Mouse (Mus musculus) spleen, postnatal 4 days (tissue): ENCODE data around the gene Atp6v0e.
A peak's percentile ranks its signal among the peaks of the same experiment; 100 is the strongest.

Experiments
- DNase-seq, 2 experiments: peaks; one replicate each; pipeline ENCODE4 v3.0.0; 2022; ENCODE audit warnings: low spot score in 2 of 2

Gene Atp6v0e

GRCm38 (mm10) chr17:26662978-26663683 is at the start of gene Atp6v0e:
TSS of gene Atp6v0e (plus strand) at chr17:26663231.
- peak; percentile 94 to 99 for DNase-seq

- DNase-seq = no peak
These were observed 48.7 kb upstream of the Atp6v0e start for GRCm38 (mm10) chr17:26614286-26614685.

- no peak for DNase-seq
These were observed 48.1 kb upstream of the Atp6v0e start for GRCm38 (mm10) chr17:26614708-26615486.

DNA sequence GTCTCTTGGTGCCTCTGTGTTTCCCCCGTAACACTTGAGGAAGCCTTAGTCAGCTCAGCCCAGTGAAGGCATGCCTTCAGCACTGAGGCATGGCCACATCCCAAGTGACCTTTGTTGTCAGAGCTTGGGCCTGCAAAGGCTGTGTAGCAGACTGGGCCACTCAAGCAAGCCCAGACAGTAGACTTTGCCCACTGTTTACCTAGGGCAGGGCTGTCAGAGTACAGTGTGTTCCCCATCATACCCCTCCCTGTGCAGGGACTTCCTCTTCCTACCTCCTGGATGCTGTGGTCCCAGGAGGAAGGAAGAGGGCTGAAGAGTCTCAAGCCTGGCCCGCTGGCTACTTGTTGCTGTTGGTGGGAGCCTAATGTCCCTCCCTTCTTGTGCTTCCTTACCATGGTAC is 46.3 kb upstream of the Atp6v0e start:
- DNase-seq = no peak

GRCm38 (mm10) chr17:26618498-26618897 is 44.5 kb upstream of the Atp6v0e start:
- DNase-seq = no peak

DNA sequence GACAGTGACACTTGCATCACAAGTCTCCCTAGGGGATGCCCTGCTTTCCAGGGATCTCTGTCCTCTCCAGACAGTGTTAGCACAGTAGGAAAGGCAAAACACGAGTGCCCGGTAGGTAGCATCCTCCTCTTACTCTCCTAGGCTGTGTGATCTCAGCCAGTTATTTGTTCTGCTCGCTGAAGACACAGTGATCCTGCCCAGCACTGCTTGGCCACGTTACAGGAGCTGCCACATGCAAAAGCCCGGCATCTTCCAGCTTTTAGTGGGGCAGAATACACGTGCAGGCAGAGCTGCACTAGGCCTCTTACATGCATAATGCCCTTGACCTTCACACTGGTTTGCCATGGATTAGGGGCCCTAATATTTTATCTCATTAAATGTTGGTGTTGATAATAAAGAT is 43.5 kb upstream of the Atp6v0e start:
- DNase-seq = no peak

- DNase-seq = no peak
These were observed 42.7 kb upstream of the Atp6v0e start for GRCm38 (mm10) chr17:26620292-26620691.

- DNase-seq = no peak
These were observed 42.0 kb upstream of the Atp6v0e start for GRCm38 (mm10) chr17:26620786-26621766.

GRCm38 (mm10) chr17:26621912-26622311 is 41.1 kb upstream of the Atp6v0e start:
- DNase-seq = no peak

- no peak for DNase-seq
These were observed 39.0 kb upstream of the Atp6v0e start for GRCm38 (mm10) chr17:26623991-26624390.

- no peak for DNase-seq
These were observed 38.0 kb upstream of the Atp6v0e start for GRCm38 (mm10) chr17:26624999-26625398.

GRCm38 (mm10) chr17:26625521-26626010 is 37.5 kb upstream of the Atp6v0e start:
- DNase-seq = no peak

DNA sequence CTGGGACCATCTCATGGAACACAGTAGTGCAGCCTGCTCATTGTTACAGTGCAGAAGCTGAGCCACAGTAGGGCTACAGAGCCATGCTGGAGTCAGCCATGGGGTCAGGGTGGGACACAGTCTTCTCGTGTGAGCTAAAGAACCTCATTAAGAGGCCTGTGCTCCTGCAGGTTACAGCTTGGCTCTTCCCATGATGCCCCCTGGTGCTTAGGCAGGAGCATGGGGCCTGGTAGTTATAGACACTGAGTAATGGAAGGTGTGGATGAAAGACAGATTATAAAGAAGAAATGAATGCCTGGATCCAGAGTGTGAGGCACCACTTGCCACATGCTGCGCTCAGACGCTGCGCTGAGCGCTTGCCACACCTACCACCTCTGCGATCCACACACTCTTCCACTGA is 34.6 kb upstream of the Atp6v0e start:
- DNase-seq = no peak

- no peak for DNase-seq
These were observed 34.1 kb upstream of the Atp6v0e start for GRCm38 (mm10) chr17:26628936-26629335.

GRCm38 (mm10) chr17:26631811-26632327 is 31.2 kb upstream of the Atp6v0e start:
- no peak for DNase-seq

- DNase-seq = no peak
These were observed 29.8 kb upstream of the Atp6v0e start for GRCm38 (mm10) chr17:26633186-26633585.

GRCm38 (mm10) chr17:26633926-26634325 is 29.1 kb upstream of the Atp6v0e start:
- no peak for DNase-seq

GRCm38 (mm10) chr17:26634539-26634938 is 28.5 kb upstream of the Atp6v0e start:
- no peak for DNase-seq

GRCm38 (mm10) chr17:26635951-26636350 is 27.1 kb upstream of the Atp6v0e start:
- no peak for DNase-seq

DNA sequence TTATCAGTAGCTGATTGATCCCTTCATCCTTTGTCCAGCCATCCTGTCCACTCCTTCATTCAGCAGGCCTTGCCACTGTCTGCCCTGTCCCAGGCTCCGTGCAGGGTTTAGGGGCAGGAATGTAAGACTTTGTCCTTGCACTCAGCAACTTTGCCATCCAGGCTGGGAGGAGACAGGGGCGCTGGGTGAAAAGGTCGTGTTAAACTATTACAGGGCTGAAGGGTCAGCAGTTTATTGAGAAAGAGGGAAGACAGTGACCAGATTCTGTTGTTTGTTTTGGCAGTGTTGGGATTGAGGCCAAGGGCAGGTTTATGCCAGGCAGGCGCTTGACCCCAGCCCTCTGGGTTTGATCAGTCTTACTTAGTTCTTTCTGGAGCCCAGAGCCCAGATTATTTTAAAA is 25.2 kb upstream of the Atp6v0e start:
- no peak for DNase-seq

- DNase-seq = peak; percentile 76 to 92
These were observed 24.4 kb upstream of the Atp6v0e start for GRCm38 (mm10) chr17:26638655-26639054.

- no peak for DNase-seq
These were observed 23.2 kb upstream of the Atp6v0e start for GRCm38 (mm10) chr17:26639791-26640190.
